Mouse (Mus musculus) embryonic stem cell, embryonic (primary cell): Measurements from ENCODE around the gene Arhgdia.

ENCODE experiments used
- CTCF ChIA-PET, 4 experiments: fragments of 300-600 bp in 2 of 4; fragments of 350-600 bp in 2 of 4; sonication (Branson Sonifier 250); formaldehyde crosslinking; loops; one replicate each; lab custom pipeline; 2022; ENCODE audit warnings: inconsistent platforms in 2 of 4; lab: Charles Lee
- POLR2A ChIA-PET, 4 experiments: fragments of 300-600 bp in 2 of 4; fragments of 350-600 bp in 2 of 4; sonication (Branson Sonifier 250); formaldehyde crosslinking; loops; one replicate each; lab custom pipeline; 2022; ENCODE audit warnings: antibody characterized with exemption in 4 of 4, inconsistent platforms in 1 of 4; lab: Charles Lee

Arhgdia gene

DNA sequence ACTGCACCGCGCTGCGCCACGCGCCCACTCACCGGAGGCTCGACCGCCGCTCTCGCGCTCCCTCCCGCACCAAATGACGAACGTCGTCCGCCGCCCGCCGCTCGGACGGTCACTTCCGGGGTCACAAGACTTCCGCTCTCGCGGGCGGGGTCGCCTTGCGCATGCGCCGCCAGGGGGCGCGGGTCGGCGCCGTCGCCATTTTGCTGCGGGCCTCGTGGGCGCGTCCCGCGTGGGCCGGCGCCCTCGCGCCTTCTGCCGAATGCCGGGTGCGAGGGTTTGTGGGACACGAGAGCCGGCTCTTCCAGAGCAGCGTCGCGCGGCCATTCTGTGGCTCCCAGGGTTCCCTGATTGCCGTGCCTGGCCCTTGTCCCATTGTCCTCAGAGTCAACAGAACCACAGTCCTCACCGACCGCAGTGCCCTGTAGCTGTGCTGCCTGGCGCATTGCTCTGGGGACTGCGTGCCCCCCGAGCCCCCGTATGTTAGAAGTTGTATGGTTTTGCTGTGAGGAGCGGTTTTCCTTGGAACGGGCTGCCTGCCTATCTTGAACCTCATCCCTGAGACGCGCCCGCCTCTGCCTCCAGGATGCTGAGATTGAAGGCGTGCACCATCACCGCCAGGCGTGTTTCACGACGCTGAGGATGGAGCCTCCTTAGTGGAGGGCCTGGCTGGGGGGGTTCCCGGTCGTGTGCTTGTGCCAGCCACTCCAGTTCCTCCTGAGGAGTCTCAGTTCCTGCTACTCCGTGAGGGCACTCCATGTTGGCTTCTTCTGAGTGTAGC, at the start of gene Arhgdia:
TSS of gene Arhgdia (minus strand) at position 135 of the 778 bp plus-strand sequence.
- ChIA-PET POLR2A (interaction anchor here (0.5 to 10.1 kb wide), 84 partner anchors 8 to 918 kb away, joined by 3 to 112 read pairs (median 4); partner anchors contain the start of genes P4hb (in 3 of the 4), Slc25a10 (in 3 of the 4), Alyref (in 2 of the 4) and Anapc11 (in 2 of the 4)), CTCF (interaction anchor here (0.7 to 1.9 kb wide), 21 partner anchors 8 to 195 kb away, joined by 3 to 18 read pairs (median 4); partner anchors contain the start of genes P4hb (in 2 of the 4), Cenpx (in 1 of the 4) and Lrrc45 (in 1 of the 4))

DNA sequence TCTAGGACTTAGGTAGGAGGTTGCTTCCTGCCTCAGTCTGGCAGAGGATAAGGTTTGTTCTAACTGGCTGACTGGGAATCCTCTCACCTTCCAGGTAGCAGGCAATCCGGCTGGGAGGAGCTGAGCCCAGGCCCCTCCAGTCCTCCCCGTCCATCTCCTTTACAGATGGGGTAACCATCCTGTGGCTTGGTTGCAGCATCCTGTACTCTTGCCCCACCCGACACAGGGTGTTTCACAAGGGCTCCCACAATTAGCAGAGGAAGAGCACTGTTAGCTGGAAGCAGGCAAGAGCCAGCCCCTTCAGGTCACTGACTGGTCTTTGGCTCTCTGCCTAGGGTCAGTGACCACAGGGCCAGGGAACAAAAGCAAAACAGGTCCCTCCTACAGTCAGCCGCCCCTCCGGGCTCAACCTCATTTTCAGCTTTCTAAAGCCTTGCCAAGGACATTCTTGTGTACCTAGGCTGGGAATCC, 49.0 kb upstream of the Arhgdia start:
- POLR2A ChIA-PET = interaction anchor here (0.6 to 28.4 kb wide), 78 partner anchors 6 to 516 kb away, joined by 3 to 947 read pairs (median 5); partner anchors contain the start of genes Pycr1 (in 4 of the 4), Myadml2 (in 3 of the 4), Notum (in 3 of the 4) and Pcyt2 (in 3 of the 4)

DNA sequence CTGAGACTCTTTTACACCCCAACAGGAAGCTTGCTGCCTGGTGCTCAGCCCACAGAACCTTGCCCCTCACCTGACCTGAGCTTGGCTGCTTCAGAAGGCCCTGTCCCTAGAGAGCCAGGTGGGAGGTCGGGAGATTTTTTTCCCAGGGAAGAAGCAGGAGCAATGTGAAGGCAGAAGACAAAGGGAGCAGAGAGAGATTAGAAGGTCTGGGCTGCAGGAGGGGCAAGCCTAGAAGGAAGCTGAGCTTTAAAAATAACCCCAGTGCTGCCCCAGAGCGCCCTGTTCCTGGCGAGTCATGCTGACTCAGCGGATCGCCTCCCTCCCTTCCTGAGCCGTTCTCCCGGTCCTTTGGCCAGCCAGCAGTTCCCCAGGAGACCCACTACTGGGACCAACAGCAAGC, 48.5 kb upstream of the Arhgdia start:
- ChIA-PET CTCF (interaction anchor here (0.5 to 2.0 kb wide), 13 partner anchors 13 to 424 kb away, joined by 3 to 8 read pairs (median 3); partner anchors contain the start of gene Pycr1 (in 2 of the 4)), POLR2A (interaction anchor here in 3 of 4 experiments (0.6 to 28.4 kb wide), 70 partner anchors 6 to 516 kb away, joined by 3 to 947 read pairs (median 5); partner anchors contain the start of genes Mrpl12 (in 3 of the 3), Myadml2 (in 3 of the 3), Notum (in 3 of the 3) and Pcyt2 (in 3 of the 3))

More for the DNA sequence above, 49.0 kb upstream of the Arhgdia start:
- CTCF ChIA-PET = interaction anchor here in 3 of 4 experiments (0.6 to 2.0 kb wide), 10 partner anchors 13 to 461 kb away, joined by 3 to 8 read pairs (median 4); partner anchors contain the start of gene Pycr1 (in 2 of the 3)

DNA sequence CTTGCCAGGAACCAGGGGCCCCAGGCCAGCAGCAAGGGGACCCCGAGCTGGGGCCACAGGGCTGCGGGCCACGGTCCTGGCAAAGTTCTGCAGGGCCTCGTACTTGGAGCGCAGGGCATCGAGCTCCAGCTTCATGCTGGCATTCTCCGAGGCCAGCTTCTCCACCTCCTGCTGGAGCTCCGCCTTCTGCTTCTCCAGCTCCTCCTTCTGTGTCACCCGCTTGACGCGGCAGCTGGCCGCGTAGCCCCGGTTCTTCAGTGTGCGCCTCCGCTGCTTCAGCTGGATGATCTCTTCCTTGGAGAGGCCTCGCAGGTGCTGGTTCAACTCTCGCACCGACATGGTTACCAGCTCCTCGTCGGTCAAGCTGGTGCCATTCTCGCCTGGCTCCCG, 47.9 kb upstream of the Arhgdia start:
- ChIA-PET POLR2A (interaction anchor here in 3 of 4 experiments (0.6 to 28.4 kb wide), 63 partner anchors 7 to 608 kb away, joined by 3 to 947 read pairs (median 6); partner anchors contain the start of genes Mrpl12 (in 3 of the 3), Myadml2 (in 3 of the 3), Notum (in 3 of the 3) and Pcyt2 (in 3 of the 3)), CTCF (interaction anchor here in 3 of 4 experiments (0.5 to 2.0 kb wide), 9 partner anchors 14 to 171 kb away, joined by 3 to 8 read pairs (median 3); partner anchors contain the start of gene Pycr1 (in 1 of the 3))

DNA sequence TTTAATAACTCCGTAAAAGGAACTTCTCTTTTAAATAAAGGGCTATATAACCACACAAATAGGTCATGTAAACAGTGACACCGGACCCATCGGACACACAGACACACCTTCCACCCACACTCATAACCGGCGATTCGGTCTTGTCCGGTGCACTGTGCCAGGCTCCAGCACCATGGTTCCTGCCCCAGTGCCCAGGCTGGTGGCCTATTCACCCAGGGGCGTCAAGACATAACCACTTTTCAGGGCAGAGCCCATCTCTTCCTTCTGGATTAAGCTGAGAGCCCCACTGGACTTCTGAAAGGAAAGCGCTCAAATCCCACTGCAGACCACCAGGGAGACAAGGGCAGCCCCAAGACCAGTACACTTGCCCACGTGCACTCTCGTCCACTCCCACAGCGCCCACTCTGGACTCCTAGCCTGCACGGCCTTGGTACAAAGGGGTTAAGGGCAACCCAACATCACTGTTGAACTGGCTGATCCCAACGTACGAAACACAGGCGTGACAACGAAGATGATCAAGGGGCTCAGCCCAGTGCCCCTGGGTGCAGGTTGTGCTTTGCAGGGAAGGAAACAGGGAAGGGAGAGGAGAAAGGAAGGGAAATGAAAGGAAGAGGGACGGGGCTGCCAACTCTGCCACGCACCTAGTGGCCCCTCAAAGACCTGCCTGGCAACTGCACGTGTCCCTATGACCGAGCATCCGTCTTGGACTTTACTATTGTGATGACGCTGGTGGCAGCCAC, 47.3 kb upstream of the Arhgdia start:
- POLR2A ChIA-PET = interaction anchor here in 3 of 4 experiments (0.6 to 28.4 kb wide), 53 partner anchors 7 to 608 kb away, joined by 3 to 947 read pairs (median 7); partner anchors contain the start of genes Myadml2 (in 3 of the 3), Pycr1 (in 3 of the 3), Arhgdia (in 2 of the 3) and Mrpl12 (in 2 of the 3)

DNA sequence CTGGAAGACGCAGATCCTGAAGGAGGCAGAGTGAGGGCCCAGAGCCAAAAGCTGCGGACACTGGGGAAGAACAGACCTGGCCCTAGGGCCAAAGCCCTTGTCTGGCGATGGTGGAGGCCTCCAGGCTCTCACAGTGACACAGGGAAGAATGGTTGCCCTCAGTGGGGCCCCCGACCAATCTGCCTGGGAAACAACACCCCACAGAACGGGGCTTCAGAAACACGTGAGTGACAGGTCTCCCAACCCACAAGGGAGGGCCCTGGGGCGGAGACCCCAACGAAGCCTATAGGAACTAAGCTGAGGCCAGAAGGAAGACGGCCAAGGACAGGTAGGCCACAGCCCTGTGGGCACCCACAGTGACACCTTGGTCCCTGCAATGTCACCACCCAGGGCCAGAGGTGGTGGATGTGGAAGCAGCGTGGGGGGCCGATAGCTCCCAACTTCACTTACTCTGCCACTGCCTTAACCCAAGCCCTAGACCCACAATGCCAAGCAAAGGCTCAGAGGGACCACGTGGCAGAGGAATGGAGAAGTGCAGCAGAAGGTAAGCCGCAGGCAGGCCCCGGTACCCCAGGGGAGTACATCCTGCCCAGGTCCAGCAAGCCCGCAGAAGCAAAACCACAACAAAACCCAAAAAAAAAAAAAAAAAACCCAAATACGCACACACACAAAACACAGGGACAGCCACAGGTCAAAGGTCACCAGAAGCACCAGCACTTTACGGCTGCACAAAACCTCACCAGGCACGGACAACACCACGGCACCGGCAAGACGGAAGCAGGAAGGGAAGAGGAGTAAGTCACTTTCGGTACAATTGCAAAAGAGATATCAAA, 46.3 kb upstream of the Arhgdia start:
- ChIA-PET POLR2A (interaction anchor here in 3 of 4 experiments (0.6 to 28.4 kb wide), 25 partner anchors 6 to 160 kb away, joined by 3 to 947 read pairs (median 5); partner anchors contain the start of genes Pycr1 (in 3 of the 3), Myadml2 (in 2 of the 3), Npb (in 2 of the 3) and P4hb (in 2 of the 3)), CTCF (interaction anchor here in 2 of 4 experiments (0.6 to 0.7 kb wide), 2 partner anchors 38 to 153 kb away, joined by 3 read pairs; no protein-coding TSS in a partner anchor)

More for the DNA sequence above, 47.3 kb upstream of the Arhgdia start:
- CTCF ChIA-PET = interaction anchor here in 3 of 4 experiments (0.7 to 2.0 kb wide), 4 partner anchors 15 to 171 kb away, joined by 3 to 8 read pairs (median 3); partner anchors contain the start of gene Pycr1 (in 1 of the 3)

DNA sequence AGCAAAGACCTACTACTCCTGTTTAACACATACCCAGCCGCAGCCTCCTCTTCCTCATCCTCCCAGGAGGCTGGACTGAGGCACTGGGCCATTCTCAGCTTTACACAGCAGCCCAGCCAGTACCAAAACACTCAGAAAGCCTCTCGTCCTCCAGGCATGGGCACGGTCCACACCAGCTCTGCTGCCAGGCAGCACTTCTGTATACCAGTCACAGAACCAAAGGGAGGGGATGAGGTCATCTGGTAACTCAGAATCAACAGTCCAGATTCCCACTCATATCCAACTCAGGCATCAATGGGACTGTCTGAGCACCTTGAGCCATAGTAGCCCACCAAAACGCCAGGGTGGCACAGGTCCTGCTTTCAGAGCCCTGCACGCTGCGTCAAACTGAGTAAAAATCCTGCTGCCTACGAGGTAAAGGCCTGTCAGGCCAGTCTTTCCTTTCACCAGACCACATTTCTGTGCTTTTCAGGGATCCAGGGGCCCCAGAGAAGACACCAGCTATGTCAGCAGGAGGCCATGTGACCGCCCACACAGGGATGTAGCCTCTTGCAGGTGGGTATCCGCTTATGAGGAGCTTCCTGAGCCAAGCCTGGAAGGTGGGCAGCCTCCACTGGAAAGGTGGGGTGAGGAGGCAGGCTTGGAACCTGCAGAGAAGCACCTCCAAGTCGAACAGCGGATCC, 45.5 kb upstream of the Arhgdia start:
- POLR2A ChIA-PET = interaction anchor here in 3 of 4 experiments (0.6 to 28.4 kb wide), 27 partner anchors 5 to 159 kb away, joined by 3 to 947 read pairs (median 5); partner anchors contain the start of genes Pycr1 (in 3 of the 3), Myadml2 (in 2 of the 3), Npb (in 2 of the 3) and P4hb (in 2 of the 3)
- CTCF ChIA-PET = interaction anchor here in 1 of 4 experiments (1.4 kb wide), 1 partner anchor 93 kb away, joined by 4 read pairs; no protein-coding TSS in a partner anchor

DNA sequence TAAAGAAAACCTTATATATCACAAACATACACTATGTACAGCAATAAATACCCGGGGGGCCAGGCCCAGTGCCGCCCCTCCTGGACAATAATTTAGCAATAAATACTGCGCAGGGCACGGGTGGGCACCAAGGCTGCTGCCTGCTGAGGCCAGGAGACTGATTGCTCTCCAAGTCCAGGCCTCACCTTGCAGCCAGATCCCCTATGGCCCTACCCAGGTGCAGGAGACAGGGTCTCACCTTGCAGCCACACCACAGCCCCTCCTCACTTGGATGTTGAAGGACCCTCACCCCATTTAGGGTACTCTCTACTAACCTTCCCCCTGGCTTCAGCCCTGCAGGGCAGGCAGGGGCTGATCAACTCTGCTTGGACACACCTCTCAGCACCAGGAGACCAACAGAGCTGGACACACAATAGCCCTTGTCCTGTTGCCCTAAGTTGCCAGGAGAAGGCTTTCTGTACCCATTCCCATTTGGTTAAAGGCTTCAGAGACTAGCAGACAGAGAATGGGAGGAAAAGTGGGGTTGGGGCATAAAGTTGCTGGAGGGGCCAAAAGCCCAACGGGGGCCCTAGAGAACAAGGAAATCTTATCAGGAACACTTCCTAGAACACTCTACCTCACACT, 43.8 kb upstream of the Arhgdia start, which contains the start of gene Sirt7:
TSS of gene Sirt7 (minus strand) at position 89 of the 624 bp plus-strand sequence.
- ChIA-PET CTCF (interaction anchor here in 3 of 4 experiments (0.7 to 2.4 kb wide), 14 partner anchors 8 to 174 kb away, joined by 3 to 12 read pairs (median 4); partner anchors contain the start of genes Mafg (in 2 of the 3) and Pycr1 (in 1 of the 3)), POLR2A (interaction anchor here (0.6 to 28.4 kb wide), 41 partner anchors 4 to 324 kb away, joined by 3 to 947 read pairs (median 5); partner anchors contain the start of genes Mafg (in 4 of the 4), P4hb (in 3 of the 4), Pycr1 (in 3 of the 4) and Arl16 (in 2 of the 4))

DNA sequence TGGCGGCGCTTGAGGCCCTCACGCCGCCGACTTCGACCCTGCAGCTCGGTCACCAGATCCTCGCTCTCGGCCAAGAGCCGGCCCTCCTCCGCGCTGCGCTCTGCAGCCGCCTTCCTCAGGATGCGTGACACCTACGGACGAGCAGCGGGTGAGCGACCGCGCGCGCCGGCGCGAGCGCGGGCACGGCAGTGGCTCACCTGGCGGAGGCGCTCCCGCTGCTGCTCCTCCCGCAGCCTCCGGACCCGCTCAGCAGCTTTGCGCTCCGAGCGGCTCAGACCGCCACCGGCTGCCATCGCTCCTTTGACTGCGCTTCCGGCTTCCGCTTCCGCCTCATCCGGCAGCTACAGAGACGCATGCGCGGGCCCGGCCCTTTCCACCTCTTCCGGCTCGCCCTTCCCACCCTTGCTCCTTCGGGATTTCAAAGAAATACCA, 43.3 kb upstream of the Arhgdia start:
- POLR2A ChIA-PET = interaction anchor here (0.6 to 28.4 kb wide), 49 partner anchors 3 to 324 kb away, joined by 3 to 947 read pairs (median 5); partner anchors contain the start of genes Mafg (in 4 of the 4), P4hb (in 3 of the 4), Pycr1 (in 3 of the 4) and Arl16 (in 2 of the 4)
- CTCF ChIA-PET = interaction anchor here (0.6 to 2.4 kb wide), 24 partner anchors 9 to 277 kb away, joined by 3 to 12 read pairs (median 4); partner anchors contain the start of genes Mafg (in 2 of the 4), Lrrc45 (in 1 of the 4), Notum (in 1 of the 4) and Npb (in 1 of the 4)

DNA sequence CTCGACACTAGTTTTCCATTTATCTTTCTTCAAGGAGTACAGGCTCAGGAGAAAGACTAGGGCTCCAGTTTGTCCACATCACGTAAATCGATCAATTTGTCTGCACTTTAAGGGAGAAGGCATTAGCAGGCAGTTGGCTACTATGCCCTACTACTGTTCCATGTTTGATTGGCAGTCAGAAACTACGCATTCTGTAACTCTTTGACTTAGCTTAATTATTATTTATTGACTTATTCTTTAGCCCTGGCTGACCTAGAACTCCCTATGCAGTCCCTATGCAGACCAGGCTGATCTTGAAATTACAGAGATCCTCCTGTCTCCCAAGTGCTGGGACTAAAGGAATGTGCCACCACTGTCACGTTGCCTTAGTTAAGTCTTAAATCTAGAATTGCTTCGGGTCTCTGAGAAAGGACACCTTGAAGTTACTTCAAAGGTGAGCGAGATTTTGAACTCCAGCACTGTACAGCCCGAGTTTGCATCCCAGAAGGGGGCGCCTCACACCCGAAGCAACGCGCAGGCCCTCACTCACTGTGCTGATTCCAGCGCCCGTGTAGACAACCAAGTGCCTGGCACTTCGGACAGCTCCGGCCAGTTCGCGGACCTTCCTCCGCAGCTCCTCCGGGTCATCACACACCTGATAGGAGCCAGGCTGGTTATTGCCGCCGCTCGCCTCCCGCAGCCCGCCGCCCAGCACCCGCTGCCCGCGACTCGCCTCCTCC, 42.7 kb upstream of the Arhgdia start:
- CTCF ChIA-PET = interaction anchor here (0.6 to 2.4 kb wide), 29 partner anchors 9 to 278 kb away, joined by 3 to 12 read pairs (median 4); partner anchors contain the start of genes Mafg (in 2 of the 4), Lrrc45 (in 1 of the 4), Notum (in 1 of the 4) and Npb (in 1 of the 4)

DNA sequence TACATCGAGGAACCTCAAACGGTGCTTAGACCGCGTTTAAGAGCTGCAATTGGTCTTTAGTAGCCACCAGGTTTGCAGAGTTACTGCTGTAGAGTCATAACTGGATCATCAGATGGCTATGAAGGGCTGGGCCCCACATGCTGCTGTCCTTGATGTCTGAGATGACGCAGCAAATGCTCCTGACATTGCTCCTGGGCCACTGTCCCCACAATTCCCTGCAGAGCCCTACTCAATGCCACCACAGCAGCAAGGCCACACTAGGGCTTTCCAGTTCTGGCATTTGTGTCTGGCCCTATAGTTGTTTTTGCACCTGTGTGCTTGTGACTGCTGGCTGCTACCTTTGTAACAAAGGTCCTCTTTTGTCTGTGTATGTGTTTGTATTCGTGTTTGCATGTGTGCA, 41.4 kb upstream of the Arhgdia start:
- POLR2A ChIA-PET = interaction anchor here (0.6 to 28.4 kb wide), 16 partner anchors 1 to 230 kb away, joined by 3 to 947 read pairs (median 9); partner anchors contain the start of genes Mafg (in 3 of the 4), Npb (in 2 of the 4), Pycr1 (in 2 of the 4) and Cenpx (in 1 of the 4)
- CTCF ChIA-PET = interaction anchor here in 2 of 4 experiments (0.6 to 2.4 kb wide), 4 partner anchors 9 to 177 kb away, joined by 3 to 14 read pairs (median 11); partner anchors contain the start of gene Npb (in 1 of the 2)

More for the DNA sequence above, 42.7 kb upstream of the Arhgdia start:
- POLR2A ChIA-PET = interaction anchor here (0.5 to 28.4 kb wide), 54 partner anchors 3 to 1049 kb away, joined by 3 to 947 read pairs (median 4); partner anchors contain the start of genes Mafg (in 4 of the 4), P4hb (in 3 of the 4), Pycr1 (in 3 of the 4) and Aspscr1 (in 2 of the 4)

DNA sequence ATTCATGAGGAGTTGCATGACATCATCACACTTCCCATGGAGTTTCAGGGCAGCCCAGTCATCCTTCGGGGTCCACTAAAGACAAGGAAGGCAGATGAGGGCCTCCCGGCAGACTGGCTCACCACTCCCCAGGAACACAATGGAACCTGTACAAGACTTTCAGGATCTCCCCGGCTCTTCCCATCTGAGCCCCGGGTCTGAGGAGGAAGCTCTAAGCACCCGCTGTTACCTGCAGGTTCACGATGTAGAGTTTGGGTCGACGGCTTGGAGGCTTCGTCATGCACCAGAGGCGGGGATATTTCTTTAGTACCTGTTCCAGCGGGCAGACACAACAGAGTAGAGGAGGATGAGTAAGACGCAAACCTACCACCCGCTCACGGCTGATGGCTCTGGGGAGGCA, 38.8 kb upstream of the Arhgdia start:
- ChIA-PET CTCF (interaction anchor here in 1 of 4 experiments (1.3 kb wide), 1 partner anchor 13 kb away, joined by 5 read pairs; the partner anchor contains the start of gene Mafg), POLR2A (interaction anchor here in 3 of 4 experiments (0.6 to 28.4 kb wide), 15 partner anchors 10 to 136 kb away, joined by 3 to 947 read pairs (median 7); partner anchors contain the start of genes Mafg (in 2 of the 3), Pycr1 (in 2 of the 3), Cenpx (in 1 of the 3) and Lrrc45 (in 1 of the 3))
